Comparison of ENCODE assay signal across 17 mouse cellular contexts in the genomic region with DNA sequence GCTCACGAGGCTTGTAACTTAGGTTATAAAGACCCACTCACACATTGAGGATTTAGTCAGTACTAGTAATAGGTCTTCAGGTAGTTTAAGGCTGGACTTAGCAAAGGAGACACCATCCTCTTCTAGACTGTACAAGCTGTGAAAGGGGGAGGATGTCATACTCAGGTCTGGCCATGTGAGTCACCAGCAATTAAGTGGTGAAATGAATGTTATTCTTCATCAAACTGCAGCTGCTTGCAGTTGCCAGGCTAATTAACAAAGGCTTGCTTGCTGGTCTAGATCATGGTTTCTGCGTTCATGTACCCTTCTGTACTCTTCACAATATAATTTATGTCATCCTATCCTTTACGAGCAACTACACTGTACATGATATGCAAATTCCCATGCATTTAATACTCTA.
"Had no signal": no experiment of that assay in that cellular context is flagged by ENCODE, and none has a peak within 500 bp of the region (broad histone marks: within the 10 kb centered on the region; RNA-seq: fewer than 3 reads in every experiment).

No protein-coding gene starts in this region.

- H3K4me3 ChIP-seq: neural tube, embryonic 12.5 days; neural tube, embryonic 13.5 days; neural tube, embryonic 15.5 days; stomach, embryonic 15.5 days had no signal

- H3K4me1 ChIP-seq: neural tube, embryonic 12.5 days; neural tube, embryonic 13.5 days; neural tube, embryonic 15.5 days; stomach, embryonic 15.5 days had no signal

- H3K9ac ChIP-seq: neural tube, embryonic 12.5 days; neural tube, embryonic 13.5 days; neural tube, embryonic 15.5 days; stomach, embryonic 15.5 days had no signal

- H3K36me3 ChIP-seq: neural tube, embryonic 12.5 days; neural tube, embryonic 13.5 days; neural tube, embryonic 15.5 days; stomach, embryonic 15.5 days had no signal

- H3K9me3 ChIP-seq: neural tube, embryonic 12.5 days; neural tube, embryonic 13.5 days; neural tube, embryonic 15.5 days; stomach, embryonic 15.5 days had no signal

- H3K27ac ChIP-seq: neural tube, embryonic 12.5 days; neural tube, embryonic 13.5 days; neural tube, embryonic 15.5 days; stomach, embryonic 15.5 days; stomach, postnatal 0 days had no signal

- H3K27me3 ChIP-seq: neural tube, embryonic 12.5 days; neural tube, embryonic 13.5 days; neural tube, embryonic 15.5 days; stomach, embryonic 15.5 days had no signal

- DNase-seq: retina, postnatal 1 day; right cerebral cortex, adult 18-20 months; right cerebral cortex, postnatal 14 days; right cerebral cortex, postnatal 25 days; right cerebral cortex, postnatal 4 days; spleen, adult 18-20 months; thymus, adult 18-20 months; thymus, adult 2 months; thymus, postnatal 14 days; thymus, postnatal 25 days; thymus, postnatal 36 days; thymus, postnatal 4 days had no signal

- H3K4me2 ChIP-seq: neural tube, embryonic 12.5 days; neural tube, embryonic 13.5 days; neural tube, embryonic 15.5 days; stomach, embryonic 15.5 days had no signal
